Mouse (Mus musculus) lung, adult 2 months (tissue): Measurements from ENCODE around the gene Tspan4.

Experiments used
- CTCF ChIP-seq: fragments of 200-500 bp; IDR thresholded peaks from 2 replicates; pipeline ENCODE4 v1.5.1; 2011; ENCODE audit warnings: mild to moderate bottlenecking, low read length, control low read depth; ENCODE audit not compliant: insufficient read depth
- POLR2A ChIP-seq: fragments of 200-500 bp; IDR thresholded peaks from 2 replicates; pipeline ENCODE4 v1.6.1; 2011; ENCODE audit warnings: low read depth, mild to moderate bottlenecking, control low read depth, low read length, borderline replicate concordance; ENCODE audit errors: extremely low read depth

GRCm38 (mm10) chr7:141495379-141495778, 20.3 kb downstream of the Tspan4 start:
- TF ChIP-seq POLR2A (no peak), CTCF (no peak)
